Mouse (Mus musculus): ENCODE measurements around the gene Lpin2.

Lpin2 gene

DNA sequence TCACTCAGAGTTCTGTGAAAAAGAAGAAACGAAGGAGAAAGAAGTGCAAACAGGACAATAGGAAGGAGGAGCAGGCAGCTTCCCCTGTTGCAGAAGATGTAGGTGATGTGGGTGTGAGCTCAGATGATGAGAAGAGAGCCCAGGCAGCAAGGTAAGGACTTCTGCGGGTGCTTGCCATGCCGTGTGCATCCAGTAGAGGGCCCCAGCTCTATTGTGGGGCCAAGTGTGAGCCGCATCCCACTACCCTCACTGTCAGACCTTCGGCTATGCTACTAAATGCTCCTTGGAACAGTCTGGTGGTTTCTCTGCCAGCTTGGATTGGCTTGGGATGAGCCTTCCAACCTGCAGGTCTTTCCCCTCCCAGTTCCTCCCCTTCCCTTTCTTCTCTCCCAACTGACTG is 42.7 kb downstream of the Lpin2 start:
- Histone ChIP-seq H3K36me3 (ENCODE audit: control insufficient read depth, insufficient read depth, low read length, poor library complexity, severe bottlenecking) (0 out of 2 replicates have a peak, but pooled peaks cover 1% of the 10 kb centered on the region), H3K27me3 (ENCODE audit: control insufficient read depth, insufficient read depth, low read length, poor library complexity, severe bottlenecking) (no peaks in the 10 kb centered on the region)
- peak; percentile 60 for DNase-seq (ENCODE audit: low read depth, low spot score)

DNA sequence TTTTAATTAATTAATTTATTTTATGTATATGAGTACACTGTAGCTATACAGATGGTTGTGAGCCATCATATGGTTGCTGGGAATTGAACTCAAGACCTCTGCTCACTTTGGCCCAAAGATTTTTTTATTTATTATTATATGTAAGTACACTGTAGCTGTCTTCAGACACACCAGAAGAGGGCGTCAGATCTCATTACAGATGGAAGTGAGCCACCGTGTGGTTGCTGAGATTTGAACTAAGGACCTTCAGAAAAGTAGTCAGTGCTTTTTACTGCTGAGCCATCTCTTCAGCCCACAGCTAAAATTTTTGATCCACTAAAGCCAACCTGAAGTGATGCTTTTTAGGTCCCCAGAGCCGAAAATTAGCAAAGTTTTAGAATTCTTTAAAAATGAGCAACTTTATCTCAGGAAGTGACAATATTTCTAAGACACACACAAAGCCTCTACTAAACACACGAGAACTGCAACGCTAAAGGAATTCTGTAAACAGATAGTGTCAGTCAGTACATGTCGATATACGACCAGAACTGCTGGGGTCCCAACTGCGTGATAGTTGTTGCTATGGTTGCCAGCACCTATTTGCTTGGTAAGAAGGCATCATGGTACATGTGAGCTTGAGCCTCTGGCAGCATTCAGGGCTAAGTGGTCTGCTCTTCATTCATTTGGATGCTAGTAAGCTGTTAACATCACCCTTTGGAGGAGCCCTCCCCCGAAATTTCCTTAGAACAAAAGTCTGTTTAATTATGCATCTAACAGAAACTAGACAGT is 45.0 kb downstream of the Lpin2 start:
- DNase-seq (ENCODE audit: low read depth, low spot score): no peak
- H3K27me3 ChIP-seq (ENCODE audit: control insufficient read depth, insufficient read depth, low read length, poor library complexity, severe bottlenecking): no peaks in the 10 kb centered on the region
- 0 out of 2 replicates have a peak, but pooled peaks cover 4% of the 10 kb centered on the region for H3K36me3 ChIP-seq (ENCODE audit: control insufficient read depth, insufficient read depth, low read length, poor library complexity, severe bottlenecking)

DNA sequence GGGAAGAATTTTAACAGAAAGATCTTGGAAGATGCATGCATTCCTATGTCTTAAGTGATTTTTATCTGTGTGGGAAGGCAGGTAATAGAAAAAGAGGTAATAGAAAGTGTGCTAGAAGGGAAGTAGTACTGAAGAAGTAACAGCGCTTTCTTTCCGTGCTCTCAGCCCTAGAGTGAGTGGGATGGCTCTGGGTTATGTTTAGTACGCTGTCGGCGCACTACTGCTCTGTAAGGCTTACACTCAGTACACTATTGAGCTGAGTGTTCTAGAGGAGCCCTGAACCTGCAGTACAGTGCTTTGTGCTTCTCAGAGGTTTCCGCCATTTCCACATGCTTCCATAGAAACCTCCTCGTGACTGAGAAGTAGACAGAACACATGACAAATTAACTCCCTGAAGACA is 46.3 kb downstream of the Lpin2 start:
- H3K27me3 ChIP-seq (ENCODE audit: control insufficient read depth, insufficient read depth, low read length, poor library complexity, severe bottlenecking): no peaks in the 10 kb centered on the region
- H3K36me3 ChIP-seq (ENCODE audit: control insufficient read depth, insufficient read depth, low read length, poor library complexity, severe bottlenecking): peaks cover 9% of the 10 kb centered on the region; the same call in 1 of the 2 replicates
- no peak for DNase-seq (ENCODE audit: low read depth, low spot score)

DNA sequence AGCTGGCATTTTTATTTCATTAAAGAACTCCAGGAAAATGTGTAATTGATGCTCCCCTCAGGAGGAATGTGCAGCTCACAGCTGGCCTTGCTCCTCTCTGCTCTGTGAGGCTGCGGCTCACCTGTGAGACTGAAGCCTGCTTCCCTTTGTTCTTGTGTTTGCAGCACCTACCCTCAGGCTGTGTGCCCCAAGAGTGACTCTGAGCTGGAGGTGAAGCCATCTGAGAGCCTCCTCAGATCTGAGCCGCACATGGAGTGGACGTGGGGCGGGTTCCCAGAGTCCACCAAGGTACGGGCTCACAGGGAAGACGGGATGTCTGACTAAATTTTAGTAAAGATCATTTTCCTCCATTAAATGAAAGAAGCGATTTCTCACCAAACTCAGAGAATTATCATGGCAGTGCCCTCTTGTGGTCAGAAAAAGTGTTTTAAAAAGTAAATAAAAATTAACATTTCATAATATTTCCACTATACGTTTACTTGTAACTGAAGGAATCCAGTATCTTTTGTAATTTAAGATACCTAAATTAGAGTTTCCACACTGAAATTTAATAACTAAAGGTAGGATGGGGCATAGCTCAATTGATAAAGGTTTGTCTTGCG is 47.8 kb downstream of the Lpin2 start:
- DNase-seq (ENCODE audit: low read depth, low spot score): peak; percentile 54
- no peaks in the 10 kb centered on the region for H3K27me3 ChIP-seq (ENCODE audit: control insufficient read depth, insufficient read depth, low read length, poor library complexity, severe bottlenecking)
- H3K36me3 ChIP-seq (ENCODE audit: control insufficient read depth, insufficient read depth, low read length, poor library complexity, severe bottlenecking): peaks cover 14% of the 10 kb centered on the region; the same call in 1 of the 2 replicates

DNA sequence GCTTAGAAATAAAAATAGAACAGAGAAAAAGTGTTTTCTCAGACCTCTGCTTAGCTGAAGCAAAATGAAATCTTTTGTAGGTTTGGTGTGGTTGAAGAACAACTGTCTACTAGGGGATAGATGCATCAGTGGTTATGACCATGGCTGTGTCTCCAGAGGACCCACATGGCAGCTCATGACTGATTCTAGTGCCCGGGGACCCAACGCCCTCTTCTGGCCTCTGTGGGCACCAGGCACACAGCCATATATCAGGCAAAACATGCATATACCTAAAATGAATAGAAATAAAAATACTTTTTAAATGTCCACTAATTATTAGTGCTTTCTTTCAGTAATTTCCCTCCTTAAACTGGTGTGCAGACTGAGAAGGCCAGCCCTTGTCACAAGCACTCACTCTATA is 49.6 kb downstream of the Lpin2 start:
- H3K27me3 ChIP-seq (ENCODE audit: control insufficient read depth, insufficient read depth, low read length, poor library complexity, severe bottlenecking): no peaks in the 10 kb centered on the region
- DNase-seq (ENCODE audit: low read depth, low spot score): no peak
- H3K36me3 ChIP-seq (ENCODE audit: control insufficient read depth, insufficient read depth, low read length, poor library complexity, severe bottlenecking): peaks cover 16% of the 10 kb centered on the region; the same call in 1 of the 2 replicates

DNA sequence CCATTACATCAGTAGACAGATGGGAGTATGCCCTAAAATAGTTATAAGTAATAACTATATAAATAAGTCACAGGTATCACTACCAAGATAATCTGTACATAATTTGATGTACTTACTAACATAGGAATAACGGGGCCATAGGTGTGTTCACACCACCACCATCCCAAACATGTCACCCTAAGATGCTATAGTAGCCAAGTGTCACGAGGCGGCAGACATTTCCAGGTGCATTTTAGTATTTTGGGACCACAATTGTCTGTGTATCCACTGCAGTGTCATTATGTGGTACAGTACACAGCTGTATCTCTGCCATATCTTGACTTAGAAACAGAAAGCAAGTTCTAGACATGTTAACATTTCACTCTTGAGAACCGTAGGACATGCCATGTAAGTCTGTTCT is 50.9 kb downstream of the Lpin2 start:
- Histone ChIP-seq H3K27me3 (ENCODE audit: control insufficient read depth, insufficient read depth, low read length, poor library complexity, severe bottlenecking) (no peaks in the 10 kb centered on the region), H3K36me3 (ENCODE audit: control insufficient read depth, insufficient read depth, low read length, poor library complexity, severe bottlenecking) (peaks cover 17% of the 10 kb centered on the region)
- DNase-seq (ENCODE audit: low read depth, low spot score): no peak

DNA sequence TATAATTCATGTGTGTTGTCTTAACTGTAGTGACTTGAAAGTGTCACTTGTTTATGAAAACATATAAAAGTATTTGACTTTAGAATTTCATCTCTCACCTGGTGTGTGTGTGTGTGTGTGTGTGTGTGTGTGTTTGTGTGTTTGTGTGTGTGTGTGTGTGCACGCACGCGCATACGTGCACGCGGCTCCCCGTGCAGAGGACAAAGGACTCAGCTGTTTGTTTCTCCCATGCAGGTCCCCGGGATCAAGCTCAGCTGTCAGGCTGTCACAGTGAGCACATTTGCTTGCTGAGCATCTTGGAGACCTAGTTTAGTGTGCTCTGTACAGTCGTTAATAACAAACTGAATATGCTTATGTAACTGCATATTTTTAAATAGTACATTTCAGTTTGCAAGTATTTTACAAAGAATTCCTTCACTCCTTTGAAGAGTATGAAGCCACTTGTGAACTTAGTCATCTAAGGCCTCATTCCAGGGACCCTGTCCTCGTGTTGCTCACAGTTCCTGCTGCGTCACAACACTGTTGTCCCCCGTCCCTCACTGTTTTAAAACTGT is 51.8 kb downstream of the Lpin2 start:
- Histone ChIP-seq H3K27me3 (ENCODE audit: control insufficient read depth, insufficient read depth, low read length, poor library complexity, severe bottlenecking) (no peaks in the 10 kb centered on the region), H3K36me3 (ENCODE audit: control insufficient read depth, insufficient read depth, low read length, poor library complexity, severe bottlenecking) (peaks cover 17% of the 10 kb centered on the region)
- no peak for DNase-seq (ENCODE audit: low read depth, low spot score)

DNA sequence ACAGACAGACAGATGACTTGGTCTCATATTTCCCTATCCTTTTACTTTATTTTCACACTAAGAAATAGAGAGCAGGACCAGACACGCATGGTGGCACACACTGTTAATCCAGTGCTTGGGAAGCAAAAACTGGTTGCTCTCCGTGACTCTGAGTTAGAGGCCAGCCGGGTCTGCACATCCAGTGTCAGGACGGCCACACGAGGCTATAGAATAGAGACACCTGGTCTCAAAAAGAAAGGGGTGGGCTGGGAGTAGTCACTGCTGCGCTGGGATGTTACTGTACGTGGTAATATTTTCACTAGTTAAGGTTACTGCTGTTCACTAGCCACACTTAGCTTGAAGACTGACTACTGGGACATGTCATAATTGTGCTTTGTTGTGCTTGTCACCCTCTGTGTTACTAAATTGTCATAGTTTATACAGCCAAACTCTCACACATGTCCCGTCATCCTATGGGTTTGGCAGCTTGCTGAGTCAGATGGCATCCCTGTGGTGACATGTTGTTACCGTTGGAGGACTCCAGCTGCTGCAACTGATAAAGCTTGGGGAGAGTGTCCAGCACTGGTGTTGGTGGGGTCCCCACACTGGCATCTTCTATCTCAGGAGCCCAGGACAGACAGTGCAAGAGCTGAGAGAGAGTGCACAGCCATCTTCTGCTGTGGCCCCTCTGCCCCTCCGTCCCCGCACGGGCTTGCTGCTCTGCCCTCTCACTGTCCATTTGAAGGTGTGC is 53.0 kb downstream of the Lpin2 start:
- H3K36me3 ChIP-seq (ENCODE audit: control insufficient read depth, insufficient read depth, low read length, poor library complexity, severe bottlenecking): peaks cover 17% of the 10 kb centered on the region
- DNase-seq (ENCODE audit: low read depth, low spot score): no peak
- H3K27me3 ChIP-seq (ENCODE audit: control insufficient read depth, insufficient read depth, low read length, poor library complexity, severe bottlenecking): no peaks in the 10 kb centered on the region

DNA sequence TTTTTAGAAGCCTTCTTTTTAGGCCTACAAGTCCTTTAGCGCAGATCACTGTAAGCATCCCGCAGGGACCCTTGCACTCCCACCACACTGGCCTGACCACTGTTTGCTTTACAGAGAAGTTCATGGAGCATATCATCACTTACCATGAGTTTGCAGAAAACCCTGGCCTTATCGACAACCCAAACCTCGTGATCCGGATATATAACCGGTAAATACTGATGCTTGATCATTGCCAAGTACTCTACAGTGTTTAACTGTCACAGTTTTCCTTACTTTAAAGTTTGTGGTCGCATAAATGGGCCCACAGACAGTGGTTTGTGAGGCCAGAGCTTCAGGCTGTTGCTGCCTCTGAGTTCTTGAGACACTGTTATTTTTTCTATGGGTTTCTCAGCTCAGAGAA is 56.1 kb downstream of the Lpin2 start:
- Histone ChIP-seq H3K27me3 (ENCODE audit: control insufficient read depth, insufficient read depth, low read length, poor library complexity, severe bottlenecking) (no peaks in the 10 kb centered on the region), H3K36me3 (ENCODE audit: control insufficient read depth, insufficient read depth, low read length, poor library complexity, severe bottlenecking) (peaks cover 11% of the 10 kb centered on the region)
- DNase-seq (ENCODE audit: low read depth, low spot score): no peak

DNA sequence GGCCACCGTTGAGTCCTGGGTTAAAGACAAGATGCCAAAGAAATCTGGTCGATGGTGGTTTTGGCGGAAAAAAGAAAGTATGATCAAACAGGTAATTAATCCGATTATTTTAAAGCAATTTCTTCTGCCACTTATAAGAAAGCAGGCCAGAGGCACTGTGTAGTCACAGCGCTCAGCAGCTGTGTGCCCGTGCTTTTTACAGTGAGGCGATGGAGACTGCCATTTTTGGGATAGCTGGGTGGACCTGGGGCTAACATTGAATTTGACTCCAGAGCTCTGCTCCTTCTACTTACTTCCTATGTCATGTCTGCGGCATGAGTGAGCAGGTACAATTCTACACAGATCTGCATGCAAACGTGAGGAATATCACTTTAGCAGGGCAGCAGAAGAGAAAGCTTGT is 58.5 kb downstream of the Lpin2 start:
- Histone ChIP-seq H3K27me3 (ENCODE audit: control insufficient read depth, insufficient read depth, low read length, poor library complexity, severe bottlenecking) (no peaks in the 10 kb centered on the region), H3K36me3 (ENCODE audit: control insufficient read depth, insufficient read depth, low read length, poor library complexity, severe bottlenecking) (peaks cover 7% of the 10 kb centered on the region)
- DNase-seq (ENCODE audit: low read depth, low spot score): no peak

DNA sequence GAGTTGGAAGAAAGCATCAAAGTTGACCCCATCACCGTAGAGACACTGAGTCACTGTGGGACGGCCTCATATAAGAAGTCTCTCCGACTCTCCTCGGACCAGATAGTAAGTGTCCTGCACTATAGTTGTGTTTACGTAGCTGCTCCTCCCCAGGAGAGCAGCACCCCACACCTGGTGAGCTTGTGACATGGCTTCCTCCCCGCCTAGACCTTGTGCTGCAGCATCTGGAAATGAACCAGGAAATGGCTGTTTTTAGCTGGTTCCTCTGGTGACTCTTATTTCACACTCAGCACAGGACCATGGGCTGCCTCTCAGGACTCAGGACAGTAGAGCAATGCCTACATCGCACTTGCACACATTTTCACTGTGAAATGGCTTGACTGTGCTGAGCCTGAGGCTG is 60.3 kb downstream of the Lpin2 start:
- DNase-seq (ENCODE audit: low read depth, low spot score): no peak
- no peaks in the 10 kb centered on the region for H3K27me3 ChIP-seq (ENCODE audit: control insufficient read depth, insufficient read depth, low read length, poor library complexity, severe bottlenecking)
- peaks cover 6% of the 10 kb centered on the region for H3K36me3 ChIP-seq (ENCODE audit: control insufficient read depth, insufficient read depth, low read length, poor library complexity, severe bottlenecking)

DNA sequence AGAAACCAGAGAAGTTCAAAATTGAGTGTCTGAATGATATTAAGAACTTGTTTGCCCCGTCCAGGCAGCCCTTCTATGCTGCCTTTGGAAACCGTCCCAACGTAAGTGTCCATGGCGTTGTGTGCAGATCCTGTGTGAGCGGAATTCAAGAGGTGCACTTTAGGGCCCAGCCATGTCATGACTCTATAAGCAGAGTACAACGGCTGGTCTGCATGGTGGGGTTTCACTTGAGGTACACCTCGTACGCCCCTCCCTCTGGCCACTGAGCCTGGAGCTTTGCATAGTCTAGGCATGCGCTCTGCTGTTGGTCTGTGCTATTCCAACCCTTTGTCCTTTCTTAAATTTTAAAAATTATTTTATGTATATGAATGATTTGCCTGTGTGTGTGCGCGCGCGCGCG is 62.8 kb downstream of the Lpin2 start:
- H3K27me3 ChIP-seq (ENCODE audit: control insufficient read depth, insufficient read depth, low read length, poor library complexity, severe bottlenecking): no peaks in the 10 kb centered on the region

DNA sequence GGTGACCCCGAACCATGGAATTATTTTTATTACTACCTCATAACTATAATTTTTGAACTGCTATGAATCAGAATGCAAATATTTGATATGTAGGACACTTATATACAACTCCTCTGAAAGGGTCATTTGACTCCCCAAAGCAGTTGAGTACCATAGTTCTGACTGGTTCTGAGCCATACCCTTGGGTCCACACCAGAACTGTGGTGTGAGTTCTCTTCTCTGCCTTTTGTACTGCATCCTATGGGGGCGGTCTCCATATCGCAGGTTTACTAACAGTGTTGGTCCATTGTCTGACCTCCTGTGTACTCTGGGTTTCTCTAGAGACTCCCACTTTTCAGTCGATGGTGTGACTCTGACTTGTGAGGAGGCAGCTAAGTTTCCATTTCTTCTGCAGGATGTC is 63.7 kb downstream of the Lpin2 start:
- DNase-seq (ENCODE audit: low read depth, low spot score): no peak
- Histone ChIP-seq H3K36me3 (ENCODE audit: control insufficient read depth, insufficient read depth, low read length, poor library complexity, severe bottlenecking) (peaks cover 6% of the 10 kb centered on the region), H3K27me3 (ENCODE audit: control insufficient read depth, insufficient read depth, low read length, poor library complexity, severe bottlenecking) (no peaks in the 10 kb centered on the region)

More for the DNA sequence above, 62.8 kb downstream of the Lpin2 start:
- H3K36me3 ChIP-seq (ENCODE audit: control insufficient read depth, insufficient read depth, low read length, poor library complexity, severe bottlenecking): peaks cover 6% of the 10 kb centered on the region
- DNase-seq (ENCODE audit: low read depth, low spot score): no peak

DNA sequence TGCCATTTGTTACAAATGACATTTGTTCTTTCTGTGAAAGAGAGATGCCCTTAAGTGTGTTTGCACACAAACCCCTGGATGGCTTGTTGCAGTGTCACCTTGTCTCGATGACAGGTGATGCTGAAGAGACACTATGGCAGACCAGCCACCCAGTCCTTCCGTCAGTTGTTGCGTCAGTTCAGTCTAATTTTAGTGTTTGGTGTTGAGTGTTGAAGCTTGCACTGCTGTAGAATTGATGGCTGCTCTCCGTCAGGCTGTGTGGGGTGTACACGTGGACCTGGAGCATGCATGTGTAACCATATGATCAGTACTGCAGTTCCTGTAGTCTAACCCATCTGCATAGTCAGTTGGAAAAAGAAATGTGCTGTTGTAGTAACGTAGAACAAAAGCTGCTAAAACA is 66.6 kb downstream of the Lpin2 start:
- DNase-seq (ENCODE audit: low read depth, low spot score): no peak
- Histone ChIP-seq H3K36me3 (ENCODE audit: control insufficient read depth, insufficient read depth, low read length, poor library complexity, severe bottlenecking) (peaks cover 4% of the 10 kb centered on the region; the same call in 1 of the 2 replicates), H3K27me3 (ENCODE audit: control insufficient read depth, insufficient read depth, low read length, poor library complexity, severe bottlenecking) (no peaks in the 10 kb centered on the region)

DNA sequence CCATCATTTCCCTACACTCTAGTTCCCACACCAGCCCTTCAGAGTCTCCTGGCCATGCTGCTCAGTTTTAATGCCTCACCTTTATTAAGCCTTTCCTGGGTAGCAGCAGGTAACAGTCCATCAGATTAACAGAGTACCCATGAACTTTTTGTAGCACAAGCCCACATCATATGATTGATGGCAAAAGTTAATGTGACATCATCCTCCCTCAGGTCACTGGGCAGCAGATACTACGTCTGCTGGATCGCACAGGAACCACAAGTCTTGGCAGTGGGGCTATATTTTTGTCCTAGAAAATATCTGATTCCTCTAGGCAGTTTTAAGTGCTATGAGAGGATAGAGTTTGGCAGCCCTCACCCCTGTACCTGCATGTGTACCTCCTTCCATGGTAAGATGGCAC is 67.7 kb downstream of the Lpin2 start:
- H3K36me3 ChIP-seq (ENCODE audit: control insufficient read depth, insufficient read depth, low read length, poor library complexity, severe bottlenecking): peaks cover 4% of the 10 kb centered on the region; the same call in 1 of the 2 replicates

More for the DNA sequence above, 67.7 kb downstream of the Lpin2 start:
- H3K27me3 ChIP-seq (ENCODE audit: control insufficient read depth, insufficient read depth, low read length, poor library complexity, severe bottlenecking): no peaks in the 10 kb centered on the region
- no peak for DNase-seq (ENCODE audit: low read depth, low spot score)
